Mouse (Mus musculus) liver, embryonic 16.5 days (tissue): ENCODE measurements around the gene Insl3. TPM values are rescaled to one million over a fixed set of nuclear protein-coding genes. Genes with fewer than 3 reads are reported as not detected.

Experiments used
- ATAC-seq: fragments of 200-750 bp; cut with Nextera tagmentation; 2 replicates; pipeline ENCODE4 v1.8.0; 2017; ENCODE audit warnings: low read depth, mild to moderate bottlenecking, moderate number of reproducible peaks, moderate library complexity
- H3K27ac ChIP-seq: fragments of 300-500 bp; sonication (generic); 2 replicates; pipeline ENCODE4 v1.5.1; 2014; ENCODE audit warnings: mild to moderate bottlenecking, low read length
- H3K27me3 ChIP-seq: fragments of 300-500 bp; sonication (generic); 2 replicates; pipeline ENCODE4 v1.6.1; 2014; ENCODE audit warnings: low read depth, low read length, mixed read lengths; ENCODE audit not compliant: control insufficient read depth, insufficient read depth
- H3K36me3 ChIP-seq: fragments of 300-500 bp; sonication (generic); 2 replicates; pipeline ENCODE4 v1.6.1; 2014; ENCODE audit warnings: mild to moderate bottlenecking; ENCODE audit not compliant: control insufficient read depth, insufficient read depth
- H3K4me1 ChIP-seq: fragments of 300-500 bp; sonication (generic); 2 replicates; pipeline ENCODE4 v1.6.1; 2014; ENCODE audit warnings: low read depth, low read length, mixed read lengths; ENCODE audit not compliant: control insufficient read depth
- H3K4me2 ChIP-seq: fragments of 300-500 bp; sonication (generic); 2 replicates; pipeline ENCODE4 v1.6.1; 2014; ENCODE audit warnings: low read depth, low read length, mixed read lengths
- H3K4me3 ChIP-seq: fragments of 300-500 bp; sonication (generic); 2 replicates; pipeline ENCODE4 v1.5.1; 2014; ENCODE audit warnings: low read depth, mild to moderate bottlenecking, low read length
- H3K9ac ChIP-seq: fragments of 300-500 bp; sonication (generic); 2 replicates; pipeline ENCODE4 v1.6.1; 2014; ENCODE audit warnings: low read depth, low read length
- H3K9me3 ChIP-seq: fragments of 300-500 bp; sonication (generic); replicated peaks from 2 replicates; pipeline ENCODE4 v1.6.1; 2016; ENCODE audit warnings: low read length; ENCODE audit not compliant: control insufficient read depth
- WGBS: fragments of 180-500 bp; shearing (Covaris S2); extraction: QIAGEN DNeasy Blood & Tissue Kit; methylation state at CpG from one replicate; pipeline ENCODE4 v1.1.7; 2014; ENCODE audit not compliant: insufficient replicate concordance; 5-methylcytosine and 5-hydroxymethylcytosine counted together
- polyA plus RNA-seq: library from polyadenylated mRNA; unstranded; fragments of >200 nt; fragmentation: Nextera tagmentation; extraction: Ambion mirVana; gene quantifications from 2 replicates; pipeline ENCODE4 v1.2.1, GENCODE M21; 2015

Gene Insl3
- polyA plus RNA-seq, 1 experiment from 2014 or later: 2.2 TPM

- H3K4me1 ChIP-seq: peaks cover 29% of the 10 kb centered on the region
- H3K4me3 ChIP-seq: no peak overlapping the region
- WGBS: 60% methylated on average over 2 of the region's 2 CpGs
Observed at GRCm38 (mm10) chr8:71674071-71674470, 14.9 kb upstream of the Insl3 start.

GRCm38 (mm10) chr8:71675456-71676019 lies 13.5 kb upstream of the Insl3 start:
- peak overlapping the region; percentile 79 for H3K9ac ChIP-seq
- 35% methylated on average over 9 of the region's 9 CpGs for WGBS

More at GRCm38 (mm10) chr8:71674071-71674470, 14.9 kb upstream of the Insl3 start:
- H3K27me3 ChIP-seq: peaks cover 24% of the 10 kb centered on the region
- no peak overlapping the region for H3K9ac ChIP-seq
- H3K27ac ChIP-seq: no peak overlapping the region
- no peak for ATAC-seq
- no peaks in the 10 kb centered on the region for H3K9me3 ChIP-seq
- no peaks in the 10 kb centered on the region for H3K36me3 ChIP-seq
- no peak overlapping the region for H3K4me2 ChIP-seq

GRCm38 (mm10) chr8:71676020-71676741 lies 12.8 kb upstream of the Insl3 start, which contains the start of gene Jak3:
Gene Jak3 (plus strand): TSS chr8:71676296.
- Histone ChIP-seq H3K27ac (peak within 1 kb of the TSS; percentile 81), H3K4me2 (peak within 1 kb of the TSS; percentile 86), H3K4me3 (peak within 1 kb of the TSS; percentile 79), H3K27me3 (peaks cover 5% of the 10 kb centered on the region), H3K9ac (peak within 1 kb of the TSS; percentile 79), H3K4me1 (peaks cover 22% of the 10 kb centered on the region), H3K9me3 (no peaks in the 10 kb centered on the region), H3K36me3 (no peaks in the 10 kb centered on the region)
- WGBS: 2% methylated on average over 34 of the region's 40 CpGs
- peak; percentile 71 for ATAC-seq

More at GRCm38 (mm10) chr8:71675456-71676019, 13.5 kb upstream of the Insl3 start:
- Histone ChIP-seq H3K4me3 (peak overlapping the region; percentile 79), H3K27ac (peak overlapping the region; percentile 81), H3K27me3 (peaks cover 10% of the 10 kb centered on the region), H3K36me3 (no peaks in the 10 kb centered on the region), H3K4me1 (peaks cover 29% of the 10 kb centered on the region), H3K9me3 (no peaks in the 10 kb centered on the region), H3K4me2 (peak overlapping the region; percentile 86)
- no peak for ATAC-seq

- no peak for ATAC-seq
- 35% methylated on average over 9 of the region's 9 CpGs for WGBS
- Histone ChIP-seq H3K27ac (peak overlapping the region; percentile 81), H3K9ac (peak overlapping the region; percentile 79), H3K36me3 (no peaks in the 10 kb centered on the region), H3K27me3 (0 out of 2 replicates have a peak, but pooled peaks cover 2% of the 10 kb centered on the region), H3K4me3 (peak overlapping the region; percentile 79), H3K4me2 (peak overlapping the region; percentile 86), H3K4me1 (peaks cover 17% of the 10 kb centered on the region), H3K9me3 (no peaks in the 10 kb centered on the region)
Observed at GRCm38 (mm10) chr8:71676803-71677202, 12.2 kb upstream of the Insl3 start.

- Histone ChIP-seq H3K27ac (no peak overlapping the region; the same call in 1 of the 2 replicates), H3K9ac (no peak overlapping the region), H3K4me3 (no peak overlapping the region), H3K36me3 (no peaks in the 10 kb centered on the region), H3K4me2 (peak overlapping the region; percentile 86; the same call in 1 of the 2 replicates), H3K27me3 (peaks cover 8% of the 10 kb centered on the region; the same call in 1 of the 2 replicates), H3K9me3 (no peaks in the 10 kb centered on the region), H3K4me1 (peaks cover 14% of the 10 kb centered on the region)
- no peak for ATAC-seq
Observed at GRCm38 (mm10) chr8:71677555-71677954, 11.5 kb upstream of the Insl3 start.

GRCm38 (mm10) chr8:71678216-71678615 lies 10.8 kb upstream of the Insl3 start:
- H3K36me3 ChIP-seq: no peaks in the 10 kb centered on the region
- no peak for ATAC-seq
- peaks cover 14% of the 10 kb centered on the region for H3K4me1 ChIP-seq
- no peak overlapping the region for H3K9ac ChIP-seq
- 71% methylated on average over 4 of the region's 4 CpGs for WGBS
- H3K4me2 ChIP-seq: no peak overlapping the region
- no peak overlapping the region for H3K4me3 ChIP-seq
- H3K27ac ChIP-seq: no peak overlapping the region
- peaks cover 8% of the 10 kb centered on the region; the same call in 1 of the 2 replicates for H3K27me3 ChIP-seq
- no peaks in the 10 kb centered on the region for H3K9me3 ChIP-seq

GRCm38 (mm10) chr8:71679116-71679515 lies 9.9 kb upstream of the Insl3 start:
- no peak overlapping the region for H3K27ac ChIP-seq
- no peak for ATAC-seq
- H3K9ac ChIP-seq: no peak overlapping the region
- peaks cover 13% of the 10 kb centered on the region for H3K27me3 ChIP-seq
- 70% methylated on average over 16 of the region's 16 CpGs for WGBS
- H3K4me3 ChIP-seq: peak overlapping the region; percentile 23; the same call in 1 of the 2 replicates
- no peaks in the 10 kb centered on the region for H3K9me3 ChIP-seq
- H3K4me1 ChIP-seq: peaks cover 14% of the 10 kb centered on the region
- no peak overlapping the region for H3K4me2 ChIP-seq
- no peaks in the 10 kb centered on the region for H3K36me3 ChIP-seq

GRCm38 (mm10) chr8:71679550-71680168 lies 9.4 kb upstream of the Insl3 start:
- Histone ChIP-seq H3K4me2 (peak overlapping the region; percentile 38), H3K9ac (no peak overlapping the region), H3K36me3 (no peaks in the 10 kb centered on the region), H3K4me1 (peaks cover 14% of the 10 kb centered on the region), H3K9me3 (no peaks in the 10 kb centered on the region), H3K4me3 (peak overlapping the region; percentile 23), H3K27ac (no peak overlapping the region), H3K27me3 (peaks cover 17% of the 10 kb centered on the region)
- WGBS: 60% methylated on average over 46 of the region's 46 CpGs
- no peak for ATAC-seq

- Histone ChIP-seq H3K36me3 (no peaks in the 10 kb centered on the region), H3K9ac (no peak overlapping the region), H3K27ac (no peak overlapping the region), H3K9me3 (no peaks in the 10 kb centered on the region), H3K27me3 (peaks cover 24% of the 10 kb centered on the region), H3K4me1 (peaks cover 14% of the 10 kb centered on the region), H3K4me3 (no peak overlapping the region), H3K4me2 (no peak overlapping the region)
- 58% methylated on average over 21 of the region's 21 CpGs for WGBS
- no peak for ATAC-seq
Observed at GRCm38 (mm10) chr8:71680471-71680870, 8.5 kb upstream of the Insl3 start.
